ENCODE assay signal across 8 mouse cellular contexts in genomic region chr19:41206041-41206810, GRCm38 (mm10). TPM values are rescaled to one million over a fixed set of nuclear protein-coding genes. Genes with fewer than 3 reads are reported as not detected.
DNase-seq lines count a peak whose midpoint lies in the region; ATAC-seq and TF ChIP-seq lines count a peak whose summit lies in the region.

No protein-coding gene starts in this region.

- TF ChIP-seq POLR2A in brain, embryonic 14.5 days (IDR thresholded peaks at IDR 0.05; ENCODE audit: borderline replicate concordance, extremely low read depth, insufficient read depth, insufficient read length, poor library complexity, severe bottlenecking), result no peak

- 0 out of 2 replicates have a peak, but pooled peaks have one; percentile 10 for ATAC-seq in heart, postnatal 0 days (ENCODE audit: insufficient read depth, low read depth)

- no peak for TF ChIP-seq EP300 in heart, postnatal 0 days (IDR thresholded peaks at IDR 0.05; ENCODE audit: low read depth)

- DNase-seq in heart, embryonic 10.5 days (ENCODE audit: low spot score), result peak; percentile 76
- DNase-seq in heart, adult 9 months (ENCODE audit: low spot score in 2 of 2), result no peak
- peak; percentile 17 for DNase-seq in brain, embryonic 14.5 days (ENCODE audit: low read depth)
- DNase-seq in heart, postnatal 0 days (ENCODE audit: low spot score), result no peak
- peak; percentile 30 for DNase-seq in mesoderm, embryonic 11.5 days (ENCODE audit: low read depth, low spot score)
- no peak for DNase-seq in ovary, postnatal 36 days (ENCODE audit: low spot score)
- DNase-seq in gastrocnemius, postnatal 10 days, result no peak
- DNase-seq in adrenal gland, postnatal 14 days, result no peak

- H3K27ac ChIP-seq in heart, embryonic 10.5 days, result no peak overlapping the region
- no peak overlapping the region for H3K27ac ChIP-seq in heart, postnatal 0 days (ENCODE audit: low read depth)

- H3K4me1 ChIP-seq in heart, embryonic 10.5 days, result peaks cover 14% of the 10 kb centered on the region
- H3K4me1 ChIP-seq in heart, postnatal 0 days (ENCODE audit: control insufficient read depth, insufficient read depth), result peaks cover 13% of the 10 kb centered on the region

- 0 out of 2 replicates have a peak overlapping the region, but pooled peaks have one; percentile 1 for H3K9ac ChIP-seq in heart, postnatal 0 days (replicated peaks; ENCODE audit: low read depth, low read length)

- whole genome bisulfite sequencing in heart, embryonic 10.5 days, result under 1% methylated on average over 46 of the region's 46 CpGs
- 1% methylated on average over 46 of the region's 46 CpGs for WGBS in heart, postnatal 0 days

- H3K9me3 ChIP-seq in heart, embryonic 10.5 days, result no peaks in the 10 kb centered on the region
- no peaks in the 10 kb centered on the region for H3K9me3 ChIP-seq in heart, postnatal 0 days (replicated peaks; ENCODE audit: control insufficient read depth, low read length)

- peak overlapping the region; percentile 78 for H3K4me2 ChIP-seq in heart, postnatal 0 days (ENCODE audit: low read depth, low read length)

- H3K4me3 ChIP-seq in heart, embryonic 10.5 days, result peak overlapping the region; percentile 60
- H3K4me3 ChIP-seq in heart, postnatal 0 days (ENCODE audit: low read depth, low read length), result peak overlapping the region; percentile 46

- peaks cover 63% of the 10 kb centered on the region for H3K27me3 ChIP-seq in heart, embryonic 10.5 days (ENCODE audit: insufficient read depth, poor library complexity, severe bottlenecking)
- H3K27me3 ChIP-seq in heart, postnatal 0 days (ENCODE audit: control insufficient read depth, insufficient read depth, low read length), result peaks cover 47% of the 10 kb centered on the region

- no peak for TF ChIP-seq CTCF in brain, embryonic 14.5 days (IDR thresholded peaks at IDR 0.05; ENCODE audit: borderline replicate concordance, extremely low read depth, insufficient read depth, insufficient read length)
- TF ChIP-seq CTCF in heart, postnatal 0 days (IDR thresholded peaks at IDR 0.05; ENCODE audit: low read depth), result no peak

- peaks cover 10% of the 10 kb centered on the region; the same call in 1 of the 2 replicates for H3K36me3 ChIP-seq in heart, embryonic 10.5 days
- H3K36me3 ChIP-seq in heart, postnatal 0 days (replicated peaks; ENCODE audit: control insufficient read depth, insufficient read depth, low read length), result peaks cover 10% of the 10 kb centered on the region; the same call in 1 of the 2 replicates

RNA-seq across cellular contexts. Expression of gene Tll2, which starts 0.4 kb away (rescaled TPM):
- 0.05 TPM in 1 of 2 replicates, not detected in the other for polyA plus RNA-seq in heart, embryonic 10.5 days (2016; fragmentation: Nextera tagmentation; extraction: Ambion mirVana)
- 1.7 and 1.8 TPM in 2 replicates for polyA plus RNA-seq in brain, embryonic 14.5 days (2012; rRNA removed)
- total RNA-seq in heart, postnatal 0 days (2014; rRNA removed; ENCODE audit: low replicate concordance), result 0.15 TPM in 1 of 2 replicates, not detected in the other
- 0.07 and 0.15 TPM in 2 replicates for polyA plus RNA-seq in heart, postnatal 0 days (2015; fragmentation: Nextera tagmentation; extraction: Ambion mirVana)
- total RNA-seq in gastrocnemius, postnatal 10 days (2021), result under 1 TPM; 0.42 to 0.52 TPM
- total RNA-seq in adrenal gland, postnatal 14 days (2021), result 0.49 TPM in 1 of 2 replicates, not detected in the other

RNA-seq across cellular contexts. Expression of gene Tm9sf3, which starts 57.6 kb away (rescaled TPM):
- 112 and 123 TPM in 2 replicates for polyA plus RNA-seq in heart, embryonic 10.5 days (2016; fragmentation: Nextera tagmentation; extraction: Ambion mirVana)
- polyA plus RNA-seq in brain, embryonic 14.5 days (2012; rRNA removed), result 95.4 and 105 TPM in 2 replicates
- 91.6 and 111 TPM in 2 replicates for total RNA-seq in heart, postnatal 0 days (2014; rRNA removed; ENCODE audit: low replicate concordance)
- 56.4 and 58.0 TPM in 2 replicates for polyA plus RNA-seq in heart, postnatal 0 days (2015; fragmentation: Nextera tagmentation; extraction: Ambion mirVana)
- total RNA-seq in gastrocnemius, postnatal 10 days (2021), result 10 to 100 TPM; 92.6 to 99.5 TPM
- 155 and 156 TPM in 2 replicates for total RNA-seq in adrenal gland, postnatal 14 days (2021)

Comparison
In these comparisons a context has a peak if more than half of its experiments do, and no peak if none do; other contexts are left out.
1. DNase-seq: peak in heart, embryonic 10.5 days (single experiment), brain, embryonic 14.5 days (single experiment) and mesoderm, embryonic 11.5 days (single experiment); none in heart, adult 9 months (0 of 2), heart, postnatal 0 days (single experiment), ovary, postnatal 36 days (single experiment), gastrocnemius, postnatal 10 days (single experiment) and adrenal gland, postnatal 14 days (single experiment).